Mouse (Mus musculus): ENCODE results near the gene Fgf2.

GRCm38 (mm10) chr3:37347671-37348070 lies 475 bp upstream of the Fgf2 start:
- TF ChIP-seq MYOG (IDR thresholded peaks at IDR 0.05; ENCODE audit: control insufficient read depth, extremely low read depth, insufficient read length) (no peak), CTCF (IDR thresholded peaks at IDR 0.05; ENCODE audit: control insufficient read depth, insufficient read depth, insufficient read length) (no peak), CEBPB (IDR thresholded peaks at IDR 0.05; ENCODE audit: low read depth) (no peak), USF1 (IDR thresholded peaks at IDR 0.05; ENCODE audit: low read depth) (no peak), FOSL1 (IDR thresholded peaks at IDR 0.05; ENCODE audit: insufficient read depth, low read length, poor library complexity, severe bottlenecking) (no peak)
